16 mouse cellular contexts compared by ENCODE assay signal in genomic region chr14:30048049-30048448, GRCm38 (mm10). TPM values are rescaled to one million over a fixed set of nuclear protein-coding genes. Genes with fewer than 3 reads are reported as not detected.
DNase-seq lines count a peak whose midpoint lies in the region; ATAC-seq and TF ChIP-seq lines count a peak whose summit lies in the region.
"Had no signal": no experiment of that assay in that cellular context is flagged by ENCODE, and none has a peak within 500 bp of the region (broad histone marks: within the 10 kb centered on the region; RNA-seq: fewer than 3 reads in every experiment).

No protein-coding gene starts in this region.

- no peaks in the 10 kb centered on the region for H3K27me3 ChIP-seq in heart, adult 2 months (ENCODE audit: control insufficient read depth, insufficient read depth, low read length)
- no peaks in the 10 kb centered on the region for H3K27me3 ChIP-seq in heart, embryonic 10.5 days (ENCODE audit: insufficient read depth, poor library complexity, severe bottlenecking)
- H3K27me3 ChIP-seq in lung, embryonic 14.5 days (ENCODE audit: insufficient read depth, low read length) = no peaks in the 10 kb centered on the region
- H3K27me3 ChIP-seq in E14TG2a.4 (ENCODE audit: insufficient read depth, low read length) = no peaks in the 10 kb centered on the region
- H3K27me3 ChIP-seq: forebrain, embryonic 15.5 days; hindbrain, embryonic 12.5 days; liver, embryonic 13.5 days; neural tube, embryonic 13.5 days had no signal

- H3K9me3 ChIP-seq in heart, embryonic 10.5 days = no peaks in the 10 kb centered on the region
- H3K9me3 ChIP-seq in lung, embryonic 14.5 days (ENCODE audit: low read depth, low read length) = no peaks in the 10 kb centered on the region
- H3K9me3 ChIP-seq in E14TG2a.4 (ENCODE audit: low read length) = no peaks in the 10 kb centered on the region
- H3K9me3 ChIP-seq: forebrain, embryonic 15.5 days; hindbrain, embryonic 12.5 days; liver, embryonic 13.5 days; neural tube, embryonic 13.5 days had no signal

- H3K27ac ChIP-seq in heart, adult 2 months = no peak overlapping the region
- no peak overlapping the region for H3K27ac ChIP-seq in heart, embryonic 10.5 days
- no peak overlapping the region for H3K27ac ChIP-seq in lung, embryonic 14.5 days (ENCODE audit: low read depth)
- H3K27ac ChIP-seq: forebrain, embryonic 15.5 days; hindbrain, embryonic 12.5 days; liver, embryonic 13.5 days; neural tube, embryonic 13.5 days had no signal

- H3K79me2 ChIP-seq in heart, adult 2 months (replicated peaks; ENCODE audit: control insufficient read depth, insufficient read depth, low read length) = no peaks in the 10 kb centered on the region

- H3K36me3 ChIP-seq in heart, adult 2 months (ENCODE audit: control insufficient read depth, insufficient read depth, low read length) = no peaks in the 10 kb centered on the region
- peaks cover 14% of the 10 kb centered on the region for H3K36me3 ChIP-seq in heart, embryonic 10.5 days
- peaks cover 6% of the 10 kb centered on the region; the same call in 1 of the 2 replicates for H3K36me3 ChIP-seq in lung, embryonic 14.5 days (ENCODE audit: insufficient read depth)
- H3K36me3 ChIP-seq in E14TG2a.4 (ENCODE audit: insufficient read depth, low read length) = no peaks in the 10 kb centered on the region
- H3K36me3 ChIP-seq: forebrain, embryonic 15.5 days; hindbrain, embryonic 12.5 days; liver, embryonic 13.5 days had no signal

- no peak for DNase-seq in heart, adult 2 months
- DNase-seq in heart, embryonic 10.5 days (ENCODE audit: low spot score) = no peak
- DNase-seq in lung, embryonic 14.5 days = peak; percentile 31
- DNase-seq in lung, adult 18-20 months = no peak
- DNase-seq in brain, embryonic 14.5 days (ENCODE audit: low read depth) = no peak
- DNase-seq in ovary, postnatal 14 days (ENCODE audit: low spot score) = no peak
- DNase-seq in testis, postnatal 14 days (ENCODE audit: low spot score) = no peak
- DNase-seq: adrenal gland, postnatal 25 days; cerebellum, adult 11 months; kidney, adult 2 months; liver, embryonic 13.5 days; retina, postnatal 1 day had no signal

- TF ChIP-seq POLR2A in heart, adult 2 months (IDR thresholded peaks at IDR 0.05; ENCODE audit: insufficient read depth, low read depth, low read length) = no peak
- TF ChIP-seq POLR2A in brain, embryonic 14.5 days (IDR thresholded peaks at IDR 0.05; ENCODE audit: borderline replicate concordance, extremely low read depth, insufficient read depth, insufficient read length, poor library complexity, severe bottlenecking) = no peak

- no peak for TF ChIP-seq EP300 in heart, adult 2 months (IDR thresholded peaks at IDR 0.05; ENCODE audit: insufficient read depth, low read depth, low read length)

- ATAC-seq in lung, embryonic 14.5 days (ENCODE audit: insufficient read depth) = no peak
- ATAC-seq: forebrain, embryonic 15.5 days had no signal

- intact Hi-C loops in heart, adult 2 months (cut with DNase I) = no loop called here

- no peak overlapping the region for H3K4me2 ChIP-seq in lung, embryonic 14.5 days
- H3K4me2 ChIP-seq: forebrain, embryonic 15.5 days; hindbrain, embryonic 12.5 days; liver, embryonic 13.5 days; neural tube, embryonic 13.5 days had no signal

- H3K4me1 ChIP-seq in heart, adult 2 months (ENCODE audit: control insufficient read depth, insufficient read depth, low read length) = peaks cover 2% of the 10 kb centered on the region
- H3K4me1 ChIP-seq in heart, embryonic 10.5 days = peaks cover 4% of the 10 kb centered on the region; the same call in 1 of the 2 replicates
- no peaks in the 10 kb centered on the region for H3K4me1 ChIP-seq in lung, embryonic 14.5 days (ENCODE audit: insufficient read depth)
- no peaks in the 10 kb centered on the region for H3K4me1 ChIP-seq in E14TG2a.4 (replicated peaks; ENCODE audit: low read depth, low read length)
- H3K4me1 ChIP-seq: hindbrain, embryonic 12.5 days; liver, embryonic 13.5 days; neural tube, embryonic 13.5 days had no signal

- no peak overlapping the region for H3K9ac ChIP-seq in heart, adult 2 months (ENCODE audit: low read depth, low read length)
- H3K9ac ChIP-seq in lung, embryonic 14.5 days = no peak overlapping the region
- H3K9ac ChIP-seq: forebrain, embryonic 15.5 days; hindbrain, embryonic 12.5 days; liver, embryonic 13.5 days; neural tube, embryonic 13.5 days had no signal

- H3K4me3 ChIP-seq in heart, adult 2 months = no peak overlapping the region
- no peak overlapping the region for H3K4me3 ChIP-seq in heart, embryonic 10.5 days
- no peak overlapping the region for H3K4me3 ChIP-seq in lung, embryonic 14.5 days (ENCODE audit: low read depth, low read length)
- H3K4me3 ChIP-seq in E14TG2a.4 (replicated peaks; ENCODE audit: low read length) = no peak overlapping the region
- H3K4me3 ChIP-seq: forebrain, embryonic 15.5 days; hindbrain, embryonic 12.5 days; liver, embryonic 13.5 days; neural tube, embryonic 13.5 days had no signal

- 83% methylated on average over 3 of the region's 3 CpGs for WGBS in heart, adult 2 months
- 86% methylated on average over 3 of the region's 3 CpGs for WGBS in heart, embryonic 10.5 days
- WGBS in lung, embryonic 14.5 days = 82% methylated on average over 3 of the region's 3 CpGs

- TF ChIP-seq CTCF in heart, adult 2 months (IDR thresholded peaks at IDR 0.05) = peak; percentile 42
- TF ChIP-seq CTCF in lung, embryonic 14.5 days (IDR thresholded peaks at IDR 0.05; ENCODE audit: low read depth) = peak; percentile 45
- peak; percentile 65 for TF ChIP-seq CTCF in E14TG2a.4 (conservative IDR thresholded peaks at IDR 0.05; ENCODE audit: low read length)
- TF ChIP-seq CTCF in brain, embryonic 14.5 days (IDR thresholded peaks at IDR 0.05; ENCODE audit: borderline replicate concordance, extremely low read depth, insufficient read depth, insufficient read length) = peak; percentile 11; the same call in 1 of the 2 replicates

RNA-seq across cellular contexts. Expression of gene Chdh, which starts 39.2 kb away (rescaled TPM):
- total RNA-seq in heart, adult 2 months (2021) = under 1 TPM; 0.34 to 0.52 TPM
- polyA plus RNA-seq in heart, adult 2 months (2012; rRNA removed) = 0.88 and 1.4 TPM in 2 replicates
- polyA plus RNA-seq in heart, embryonic 10.5 days (2016; fragmentation: Nextera tagmentation; extraction: Ambion mirVana) = 0.30 and 0.34 TPM in 2 replicates
- 0.78 and 1.1 TPM in 2 replicates for polyA plus RNA-seq in lung, embryonic 14.5 days (2014; fragmentation: Nextera tagmentation; extraction: Ambion mirVana)
- polyA plus RNA-seq in brain, embryonic 14.5 days (2012; rRNA removed) = 0.26 and 0.51 TPM in 2 replicates

RNA-seq across cellular contexts. Expression of gene Il17rb, which starts 39.4 kb away (rescaled TPM):
- not detected for total RNA-seq in heart, adult 2 months (2021)
- 0.23 and 0.31 TPM in 2 replicates for polyA plus RNA-seq in heart, adult 2 months (2012; rRNA removed)
- 0.32 and 0.69 TPM in 2 replicates for polyA plus RNA-seq in heart, embryonic 10.5 days (2016; fragmentation: Nextera tagmentation; extraction: Ambion mirVana)
- polyA plus RNA-seq in lung, embryonic 14.5 days (2014; fragmentation: Nextera tagmentation; extraction: Ambion mirVana) = 1.3 TPM in 2 replicates
- polyA plus RNA-seq in brain, embryonic 14.5 days (2012; rRNA removed) = 0.43 and 0.60 TPM in 2 replicates

Comparison
In these comparisons a context has a peak if more than half of its experiments do, and no peak if none do; other contexts are left out.
1. CTCF ChIP-seq: peak in every context shown above with its lines; median percentile 65 in E14TG2a.4; 45 in lung, embryonic 14.5 days; 42 in heart, adult 2 months; 11 in brain, embryonic 14.5 days.